Mouse (Mus musculus) liver, postnatal 0 days (tissue): ENCODE data around the gene Wnt7a.

Source experiments
- CTCF ChIP-seq: sonication (generic); IDR thresholded peaks from 2 replicates; pipeline ENCODE4 v1.5.1; 2016; ENCODE audit warnings: antibody characterized with exemption, low read depth
- EP300 ChIP-seq: IDR thresholded peaks from 2 replicates; pipeline ENCODE4 v1.6.1; 2016; ENCODE audit warnings: antibody characterized with exemption, low read depth, mild to moderate bottlenecking

GRCm38 (mm10) chr6:91360371-91360690, 50.8 kb downstream of the Wnt7a start:
- TF ChIP-seq CTCF (no peak), EP300 (no peak)
